ENCODE assay signal across 8 mouse cellular contexts in the genomic region with DNA sequence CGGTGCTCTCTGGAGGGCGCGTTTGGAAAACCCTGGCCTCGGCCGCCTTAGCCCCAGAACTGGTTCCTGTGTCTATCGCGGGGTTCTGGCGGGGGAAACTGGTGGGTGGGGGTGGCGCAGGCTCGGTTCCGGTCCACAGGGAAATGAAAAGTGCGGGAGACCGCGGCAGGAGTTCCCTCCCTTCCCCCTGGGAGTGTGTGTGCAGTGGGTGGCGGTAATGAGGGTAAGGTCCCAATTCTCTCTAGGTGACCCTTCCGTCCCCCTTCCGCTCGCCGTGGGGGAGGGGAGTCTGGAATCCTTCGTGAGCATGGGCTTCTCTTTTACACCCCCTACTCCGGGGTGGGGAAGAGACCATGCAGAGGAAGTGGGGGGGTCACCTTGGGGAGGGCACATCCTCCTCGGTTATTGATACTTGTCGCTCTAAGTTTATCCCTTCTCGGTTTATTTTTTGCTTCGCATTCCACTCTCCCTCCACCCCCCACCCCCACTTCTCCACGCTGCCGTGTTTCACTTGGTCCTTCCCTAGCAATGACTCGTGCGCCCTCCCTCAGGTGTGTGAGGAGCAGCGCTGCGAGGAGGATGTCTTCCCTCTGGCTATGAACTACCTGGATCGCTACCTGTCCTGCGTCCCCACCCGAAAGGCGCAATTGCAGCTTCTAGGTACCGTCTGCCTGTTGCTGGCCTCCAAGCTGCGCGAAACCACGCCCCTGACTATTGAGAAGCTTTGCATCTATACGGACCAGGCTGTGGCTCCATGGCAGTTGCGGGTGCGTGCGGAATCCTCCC. TPM values are rescaled to one million over a fixed set of nuclear protein-coding genes. Genes with fewer than 3 reads are reported as not detected.
DNase-seq lines count a peak whose midpoint lies in the region; ATAC-seq lines count a peak whose summit lies in the region.

No protein-coding gene starts in this region.

- no peaks in the 10 kb centered on the region for H3K9me3 ChIP-seq in forebrain, embryonic 14.5 days (replicated peaks; ENCODE audit: control insufficient read depth, low read length)
- no peaks in the 10 kb centered on the region for H3K9me3 ChIP-seq in liver, embryonic 13.5 days (replicated peaks)
- H3K9me3 ChIP-seq in neural tube, embryonic 15.5 days (replicated peaks), result no peaks in the 10 kb centered on the region

- H3K27ac ChIP-seq in forebrain, embryonic 14.5 days (ENCODE audit: low read depth, low read length), result peak overlapping the region; percentile 81
- H3K27ac ChIP-seq in liver, embryonic 13.5 days, result peak overlapping the region; percentile 100
- H3K27ac ChIP-seq in neural tube, embryonic 15.5 days (replicated peaks), result peak overlapping the region; percentile 86

- peak overlapping the region; percentile 98 for H3K4me2 ChIP-seq in forebrain, embryonic 14.5 days (ENCODE audit: low read length)
- H3K4me2 ChIP-seq in liver, embryonic 13.5 days, result peak overlapping the region; percentile 97
- H3K4me2 ChIP-seq in neural tube, embryonic 15.5 days, result peak overlapping the region; percentile 99

- H3K9ac ChIP-seq in forebrain, embryonic 14.5 days (ENCODE audit: low read length), result peak overlapping the region; percentile 75
- peak overlapping the region; percentile 89 for H3K9ac ChIP-seq in liver, embryonic 13.5 days
- peak overlapping the region; percentile 73 for H3K9ac ChIP-seq in neural tube, embryonic 15.5 days (replicated peaks)

- H3K4me3 ChIP-seq in forebrain, embryonic 14.5 days (ENCODE audit: low read depth, low read length), result peak overlapping the region; percentile 64
- H3K4me3 ChIP-seq in liver, embryonic 13.5 days (replicated peaks), result peak overlapping the region; percentile 72
- H3K4me3 ChIP-seq in neural tube, embryonic 15.5 days (replicated peaks), result peak overlapping the region; percentile 84

- peaks cover 15% of the 10 kb centered on the region for H3K4me1 ChIP-seq in forebrain, embryonic 14.5 days (ENCODE audit: control insufficient read depth, insufficient read depth, low read length)
- H3K4me1 ChIP-seq in liver, embryonic 13.5 days (replicated peaks), result peaks cover 78% of the 10 kb centered on the region
- H3K4me1 ChIP-seq in neural tube, embryonic 15.5 days, result peaks cover 53% of the 10 kb centered on the region

- no peaks in the 10 kb centered on the region for H3K27me3 ChIP-seq in forebrain, embryonic 14.5 days (replicated peaks; ENCODE audit: control insufficient read depth, insufficient read depth, low read length)
- no peaks in the 10 kb centered on the region for H3K27me3 ChIP-seq in liver, embryonic 13.5 days
- H3K27me3 ChIP-seq in neural tube, embryonic 15.5 days (replicated peaks), result no peaks in the 10 kb centered on the region

- under 1% methylated on average over 36 of the region's 43 CpGs for WGBS in forebrain, embryonic 14.5 days
- under 1% methylated on average over 43 of the region's 43 CpGs for WGBS in liver, embryonic 13.5 days (ENCODE audit: insufficient replicate concordance)
- under 1% methylated on average over 43 of the region's 43 CpGs for WGBS in neural tube, embryonic 15.5 days

- ATAC-seq in forebrain, embryonic 14.5 days, result no peak
- ATAC-seq in liver, embryonic 13.5 days (ENCODE audit: low read depth), result 0 out of 2 replicates have a peak, but pooled peaks have one; percentile 2
- ATAC-seq in neural tube, embryonic 15.5 days (ENCODE audit: low FRiP score), result peak; percentile 11; the same call in 1 of the 2 replicates

- DNase-seq in left cerebral cortex, adult 18-20 months (ENCODE audit: low spot score in 2 of 2), result peak; percentile 28 to 39
- no peak for DNase-seq in left cerebral cortex, adult 8-10 months (ENCODE audit: low spot score in 2 of 2)
- DNase-seq in adrenal gland, postnatal 14 days, result peak; percentile 67
- DNase-seq in forebrain, embryonic 14.5 days (ENCODE audit: low spot score), result peak; percentile 31
- peak; percentile 70 for DNase-seq in induced T-regulatory cell, adult 2 months (ENCODE audit: low read depth)
- peak; percentile 63 for DNase-seq in liver, embryonic 13.5 days
- DNase-seq in layer of hippocampus, adult 8-10 months (ENCODE audit: low spot score in 2 of 2), result no peak

- peaks cover 8% of the 10 kb centered on the region for H3K36me3 ChIP-seq in forebrain, embryonic 14.5 days (ENCODE audit: control insufficient read depth, insufficient read depth, low read length)
- H3K36me3 ChIP-seq in liver, embryonic 13.5 days, result peaks cover 40% of the 10 kb centered on the region
- H3K36me3 ChIP-seq in neural tube, embryonic 15.5 days, result peaks cover 5% of the 10 kb centered on the region; the same call in 1 of the 2 replicates

RNA-seq across cellular contexts. Expression of a gene that starts 16.9 kb away (rescaled TPM):
- 10 to 100 TPM; 18.3 to 18.7 TPM for total RNA-seq in left cerebral cortex, adult 18-20 months (2021)
- 10 to 100 TPM; 15.7 to 19.0 (median 17.1) TPM for total RNA-seq in left cerebral cortex, adult 8-10 months (2022)
- total RNA-seq in adrenal gland, postnatal 14 days (2021), result 19.7 and 21.6 TPM in 2 replicates
- 25.1 and 33.2 TPM in 2 replicates for polyA plus RNA-seq in forebrain, embryonic 14.5 days (2014; fragmentation: Nextera tagmentation; extraction: Ambion mirVana)
- polyA plus RNA-seq in liver, embryonic 13.5 days (2015; fragmentation: Nextera tagmentation; extraction: Ambion mirVana), result 28.0 and 28.4 TPM in 2 replicates
- 34.7 and 37.1 TPM in 2 replicates for polyA plus RNA-seq in neural tube, embryonic 15.5 days (2015; fragmentation: Nextera tagmentation; extraction: Ambion mirVana)
- 10 to 100 TPM; 16.9 to 18.6 (median 17.8) TPM for total RNA-seq in layer of hippocampus, adult 8-10 months (2022)

RNA-seq across cellular contexts. Expression of a gene that starts 17.0 kb away (rescaled TPM):
- total RNA-seq in left cerebral cortex, adult 18-20 months (2021), result 10 to 100 TPM; 33.0 to 33.5 TPM
- total RNA-seq in left cerebral cortex, adult 8-10 months (2022), result 10 to 100 TPM; 26.3 to 34.7 (median 27.2) TPM
- 39.3 and 39.8 TPM in 2 replicates for total RNA-seq in adrenal gland, postnatal 14 days (2021)
- 55.4 and 55.5 TPM in 2 replicates for polyA plus RNA-seq in forebrain, embryonic 14.5 days (2014; fragmentation: Nextera tagmentation; extraction: Ambion mirVana)
- polyA plus RNA-seq in liver, embryonic 13.5 days (2015; fragmentation: Nextera tagmentation; extraction: Ambion mirVana), result 26.0 and 26.1 TPM in 2 replicates
- polyA plus RNA-seq in neural tube, embryonic 15.5 days (2015; fragmentation: Nextera tagmentation; extraction: Ambion mirVana), result 36.9 and 39.8 TPM in 2 replicates
- total RNA-seq in layer of hippocampus, adult 8-10 months (2022), result 10 to 100 TPM; 31.1 to 40.3 (median 33.1) TPM

RNA-seq across cellular contexts. Expression of a gene that starts 17.0 kb away (rescaled TPM):
- 1 to 10 TPM; 3.3 to 8.3 TPM for total RNA-seq in left cerebral cortex, adult 18-20 months (2021)
- total RNA-seq in left cerebral cortex, adult 8-10 months (2022), result 1 to 10 TPM; 3.8 to 9.6 (median 6.6) TPM
- 3.0 and 3.3 TPM in 2 replicates for total RNA-seq in adrenal gland, postnatal 14 days (2021)
- polyA plus RNA-seq in forebrain, embryonic 14.5 days (2014; fragmentation: Nextera tagmentation; extraction: Ambion mirVana), result 1.8 and 3.6 TPM in 2 replicates
- polyA plus RNA-seq in liver, embryonic 13.5 days (2015; fragmentation: Nextera tagmentation; extraction: Ambion mirVana), result 1.8 TPM in 2 replicates
- polyA plus RNA-seq in neural tube, embryonic 15.5 days (2015; fragmentation: Nextera tagmentation; extraction: Ambion mirVana), result 2.5 and 2.9 TPM in 2 replicates
- total RNA-seq in layer of hippocampus, adult 8-10 months (2022), result 1 to 10 TPM; 4.9 to 8.9 (median 7.0) TPM

RNA-seq across cellular contexts. Expression of a gene that starts 36.1 kb away (rescaled TPM):
- total RNA-seq in left cerebral cortex, adult 18-20 months (2021), result 10 to 100 TPM in 1 of 2 experiments, 1 to 10 TPM in 1; 8.0 to 11.3 TPM
- total RNA-seq in left cerebral cortex, adult 8-10 months (2022), result 10 to 100 TPM; 10.2 to 13.4 (median 11.6) TPM
- total RNA-seq in adrenal gland, postnatal 14 days (2021), result 6.8 and 7.8 TPM in 2 replicates
- 5.9 and 6.6 TPM in 2 replicates for polyA plus RNA-seq in forebrain, embryonic 14.5 days (2014; fragmentation: Nextera tagmentation; extraction: Ambion mirVana)
- 3.3 and 4.1 TPM in 2 replicates for polyA plus RNA-seq in liver, embryonic 13.5 days (2015; fragmentation: Nextera tagmentation; extraction: Ambion mirVana)
- polyA plus RNA-seq in neural tube, embryonic 15.5 days (2015; fragmentation: Nextera tagmentation; extraction: Ambion mirVana), result 6.1 and 6.8 TPM in 2 replicates
- total RNA-seq in layer of hippocampus, adult 8-10 months (2022), result 10 to 100 TPM in 3 of 4 experiments, 1 to 10 TPM in 1; 8.1 to 11.5 (median 10.8) TPM

Comparison
In these comparisons a context has a peak if more than half of its experiments do, and no peak if none do; other contexts are left out.
1. DNase-seq: peak in left cerebral cortex, adult 18-20 months (2 of 2), adrenal gland, postnatal 14 days (single experiment), forebrain, embryonic 14.5 days (single experiment), induced T-regulatory cell, adult 2 months (single experiment) and liver, embryonic 13.5 days (single experiment); none in left cerebral cortex, adult 8-10 months (0 of 2) and layer of hippocampus, adult 8-10 months (0 of 2).
2. Peak in every context shown above with its lines, with median percentiles within 50 percentile points of each other: H3K27ac ChIP-seq, H3K4me2 ChIP-seq, H3K4me3 ChIP-seq and H3K9ac ChIP-seq.